Mouse (Mus musculus) frontal cortex, postnatal 14 days (tissue): ENCODE measurements at regions not wholly inside any gene's neighbourhood (a gene's known extent, or its start where the extent isn't known, plus 50 kb on each side); places are given as distances from the start of the nearest gene placed in this dataset.

Experiments used
- DNase-seq, 2 experiments: peaks; one replicate each; pipeline ENCODE4 v3.0.0; 2022; ENCODE audit warnings: low spot score in 2 of 2

DNA sequence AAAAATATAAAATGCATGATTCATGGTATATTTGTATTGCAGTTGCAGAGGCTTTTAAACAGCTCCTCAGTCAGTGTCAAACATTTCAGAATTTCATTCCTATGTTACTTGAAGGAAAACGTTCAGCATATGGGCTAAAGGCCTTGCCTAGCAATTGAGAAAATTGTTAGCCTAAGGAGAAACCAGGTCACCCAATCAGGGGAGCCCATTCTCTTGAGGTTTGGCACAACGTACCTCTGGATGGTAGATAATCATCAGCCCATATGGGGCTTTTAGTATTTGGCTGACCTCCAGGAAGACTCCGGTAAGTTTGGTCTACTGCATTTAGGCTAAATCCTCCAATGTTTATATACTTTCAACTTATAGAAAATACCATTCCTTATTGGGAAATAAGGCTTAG lies 168.7 kb upstream of the Pdcd1 start:
- DNase-seq, result no peak

DNA sequence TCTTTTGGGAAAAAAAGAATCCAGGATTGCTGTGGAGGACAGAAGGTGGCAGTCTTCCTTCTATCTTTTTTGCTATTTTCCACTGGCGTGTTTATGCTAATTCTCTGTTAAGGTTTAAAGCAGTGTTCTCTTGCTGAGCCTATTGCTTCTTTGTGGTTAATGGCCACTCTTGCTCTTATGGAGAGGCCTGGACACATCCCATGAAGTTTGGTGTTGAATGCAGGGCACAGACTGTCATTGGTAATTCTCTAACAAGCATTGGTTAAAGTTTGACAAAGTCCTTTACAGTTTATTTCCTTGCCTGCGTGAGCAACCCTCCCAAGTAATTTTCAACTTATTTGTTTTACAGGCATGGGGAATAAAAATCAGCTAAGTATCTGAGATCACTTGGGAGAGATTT lies 165.1 kb upstream of the Pdcd1 start:
- no peak for DNase-seq

DNA sequence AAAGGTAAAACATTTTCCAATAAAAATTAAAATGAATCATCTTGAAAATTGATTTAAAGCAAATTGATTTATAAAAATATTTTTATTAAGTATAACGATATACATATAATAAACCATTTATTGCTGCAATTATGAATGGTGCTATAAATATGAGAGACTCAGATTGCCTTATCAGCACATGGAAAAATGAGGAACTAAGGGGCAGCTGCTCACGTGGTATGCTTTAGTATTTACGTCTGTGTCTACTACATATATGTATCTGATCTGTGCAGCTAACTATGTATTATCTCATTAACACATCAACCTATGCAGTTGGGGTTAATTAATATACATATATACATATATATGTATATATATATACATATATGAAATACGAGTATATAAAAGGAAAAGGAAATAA lies 156.6 kb upstream of the Pdcd1 start:
- no peak for DNase-seq

DNA sequence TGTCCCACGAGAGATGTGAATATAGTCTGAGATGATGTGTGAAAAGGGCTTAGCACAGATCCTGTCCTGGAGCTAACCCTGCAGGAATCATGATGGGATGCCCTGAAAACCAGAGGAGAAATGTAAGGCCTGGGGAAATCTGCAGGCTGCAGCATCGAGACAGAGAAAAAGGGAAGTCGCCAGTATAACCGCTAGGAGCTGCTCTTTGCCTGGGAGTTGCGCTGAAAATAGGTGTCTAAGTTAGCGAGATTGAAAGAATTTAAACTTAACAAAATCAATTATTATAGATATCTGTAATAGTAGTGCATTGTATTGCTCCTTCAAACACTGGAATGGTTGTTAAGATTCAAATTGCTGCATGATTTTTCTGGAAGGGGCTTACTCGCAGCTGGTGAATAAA lies 155.5 kb upstream of the Pdcd1 start:
- DNase-seq, result no peak

DNA sequence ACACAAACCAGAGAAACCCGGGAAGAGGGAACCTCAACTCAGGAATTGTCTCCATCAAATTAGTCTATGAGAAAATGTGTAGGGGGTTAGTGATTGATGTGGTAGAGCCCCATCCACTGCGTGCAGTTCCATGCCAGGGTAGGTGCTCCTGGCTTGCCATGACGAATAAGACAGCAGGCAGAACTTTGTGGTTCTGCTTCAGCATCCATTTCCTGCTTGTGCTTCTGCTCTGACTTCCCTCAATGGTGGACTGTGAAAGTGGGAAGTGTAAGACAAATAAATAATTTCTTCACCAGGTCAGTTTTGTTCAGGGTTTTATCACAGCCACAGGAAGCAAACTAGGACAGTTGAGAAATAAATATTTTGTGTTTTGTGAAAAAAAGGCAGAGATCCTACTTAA lies 150.9 kb upstream of the Pdcd1 start:
- no peak for DNase-seq

DNA sequence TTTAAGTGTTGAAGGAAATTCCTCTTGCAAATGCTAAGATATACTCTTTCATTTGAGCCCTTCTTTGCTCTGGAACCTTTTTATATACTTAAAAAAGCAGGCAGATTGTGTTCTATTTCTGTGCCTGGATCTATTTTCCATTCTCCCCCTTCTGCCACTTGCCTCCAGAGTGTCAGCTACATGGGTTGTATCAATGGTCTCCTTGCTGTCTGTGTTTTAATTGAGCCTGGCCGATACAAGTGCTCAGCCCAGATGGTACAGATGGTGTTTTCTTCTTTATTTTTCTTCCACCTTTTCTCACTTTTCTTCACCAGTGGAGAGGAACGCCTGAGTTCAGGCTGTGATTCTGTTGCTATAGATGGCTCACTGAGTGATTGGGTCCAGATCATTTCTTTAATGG lies 131.5 kb upstream of the Pdcd1 start:
- DNase-seq, result no peak

DNA sequence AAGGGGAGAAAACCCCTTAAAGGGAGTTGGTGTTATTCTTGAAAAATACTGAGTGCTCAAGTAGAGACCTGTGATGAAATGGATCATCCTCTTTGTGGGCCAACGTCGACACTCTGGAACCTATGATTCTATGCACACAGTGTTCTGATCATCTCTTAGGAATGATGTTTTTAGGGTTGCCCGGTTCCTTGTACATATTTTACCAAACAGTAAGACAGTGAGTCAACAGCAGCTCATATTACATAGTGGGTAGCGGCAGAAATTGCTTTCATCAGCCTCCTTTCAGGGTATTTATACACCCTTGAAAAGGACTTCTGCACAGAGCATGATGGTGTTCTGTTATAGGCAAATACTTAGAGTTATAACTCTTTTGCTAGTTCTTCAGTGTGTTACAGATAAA lies 97.6 kb upstream of the Pdcd1 start:
- DNase-seq, result no peak

DNA sequence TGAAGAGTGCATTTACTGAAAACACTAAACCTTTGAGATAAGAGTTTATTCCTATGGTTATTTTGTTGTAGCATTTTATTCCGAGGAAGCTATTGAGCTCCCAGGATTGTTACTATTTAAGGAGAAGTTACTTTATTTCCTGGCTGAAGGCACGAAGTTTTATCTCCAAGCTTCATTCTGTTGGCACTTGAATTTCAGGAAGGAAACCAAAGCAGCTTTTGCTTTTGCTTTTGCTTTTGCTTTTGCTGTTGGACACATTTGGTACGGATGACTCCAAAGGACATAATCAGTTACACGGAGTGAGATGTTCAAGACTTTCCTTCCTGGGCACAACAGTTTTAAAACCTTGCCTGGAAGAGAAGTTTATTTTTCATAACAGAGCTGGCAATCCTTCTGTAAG lies 94.7 kb upstream of the Pdcd1 start:
- DNase-seq, result no peak

DNA sequence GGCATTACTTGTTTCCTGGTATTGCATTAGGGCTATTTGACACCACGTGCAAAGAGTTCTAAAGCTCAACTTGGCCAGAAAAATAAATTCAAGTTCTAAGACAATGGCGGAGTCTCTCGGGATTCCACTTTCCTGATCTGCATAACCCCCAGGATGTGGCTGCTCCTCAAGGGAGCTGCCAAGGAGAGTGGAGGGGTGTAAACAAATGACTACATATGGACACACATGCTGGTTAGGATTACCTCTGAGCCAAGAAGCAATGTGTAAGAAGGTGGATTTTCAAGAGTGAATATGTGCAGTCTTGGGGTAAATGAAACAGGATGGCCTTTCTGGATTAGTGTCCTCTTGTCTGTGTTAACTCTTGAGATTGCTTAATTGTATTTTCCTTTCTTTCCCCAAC lies 88.2 kb upstream of the Pdcd1 start:
- DNase-seq, result no peak

DNA sequence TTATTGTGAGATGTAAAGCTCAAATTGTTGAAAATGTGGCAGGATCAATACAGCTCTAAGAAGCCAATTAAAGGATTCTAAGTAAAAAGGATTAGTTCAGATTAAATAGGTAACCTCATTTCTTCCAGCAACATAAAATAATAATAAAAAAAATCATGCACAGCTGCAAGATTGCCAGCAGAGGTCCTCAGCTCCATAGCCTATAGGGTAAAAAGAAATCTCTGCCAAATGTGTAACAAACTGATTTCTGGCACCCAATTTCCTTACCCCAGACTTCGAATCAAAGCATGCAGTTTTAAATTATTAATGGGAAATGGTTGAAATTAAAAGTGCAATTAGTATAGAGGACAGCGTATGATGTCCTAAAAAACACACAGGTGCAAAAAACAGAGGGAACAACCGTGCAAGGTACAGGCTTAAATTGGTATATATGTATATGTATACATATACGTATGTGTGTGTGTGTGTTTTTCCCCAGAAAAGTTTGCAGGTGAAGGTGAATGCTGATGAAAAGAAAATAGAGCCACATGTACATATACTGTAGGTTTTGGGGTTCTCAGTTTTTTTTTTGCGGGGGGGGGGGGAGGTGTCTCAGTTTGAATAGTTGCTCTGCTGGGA lies 87.2 kb upstream of the Pdcd1 start:
- DNase-seq, result no peak

DNA sequence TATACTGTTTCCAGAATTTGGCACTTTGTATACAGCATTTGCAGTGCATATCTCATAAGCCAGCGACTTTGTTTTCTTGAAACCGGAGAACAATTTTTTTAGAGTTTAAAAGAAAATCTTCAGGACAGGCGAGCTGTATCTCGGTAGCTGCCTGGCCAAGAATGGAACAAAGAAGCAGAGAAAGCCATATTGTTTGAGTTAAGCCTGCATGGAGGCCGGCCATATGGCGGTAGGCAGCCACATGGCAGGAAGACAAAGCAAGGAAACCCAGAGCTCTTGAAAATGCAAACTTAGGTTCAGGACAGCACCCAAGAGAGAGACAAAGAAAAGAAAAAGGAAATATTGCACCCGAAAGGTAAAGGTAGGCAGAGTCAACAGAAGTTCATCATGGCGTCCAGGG lies 84.4 kb upstream of the Pdcd1 start:
- DNase-seq, result no peak
